Comparison of ENCODE assay signal across 8 mouse cellular contexts in genomic region chr14:32321732-32322685, GRCm38 (mm10). TPM values are rescaled to one million over a fixed set of nuclear protein-coding genes. Genes with fewer than 3 reads are reported as not detected.
DNase-seq lines count a peak whose midpoint lies in the region; ATAC-seq lines count a peak whose summit lies in the region.

Gene Ogdhl, plus strand, starts transcription at chr14:32322019.

- no peak within 1 kb of the TSS; the same call in 1 of the 2 replicates for H3K27ac ChIP-seq in hindbrain, embryonic 13.5 days

- H3K9me3 ChIP-seq in hindbrain, embryonic 13.5 days: no peaks in the 10 kb centered on the region

- H3K4me3 ChIP-seq in hindbrain, embryonic 13.5 days: peak within 1 kb of the TSS; percentile 68

- H3K4me2 ChIP-seq in hindbrain, embryonic 13.5 days: peak within 1 kb of the TSS; percentile 74

- no peaks in the 10 kb centered on the region for H3K27me3 ChIP-seq in hindbrain, embryonic 13.5 days

- peaks cover 19% of the 10 kb centered on the region for H3K4me1 ChIP-seq in hindbrain, embryonic 13.5 days (replicated peaks)

- DNase-seq in adipocyte (ENCODE audit: low spot score): peak; percentile 71
- DNase-seq in cerebellum, postnatal 36 days: peak; percentile 77 to 81
- DNase-seq in frontal cortex, postnatal 25 days (ENCODE audit: low spot score in 2 of 2): peak; percentile 66 to 68
- DNase-seq in layer of hippocampus, postnatal 25 days (ENCODE audit: extremely low spot score in 1 of 2, low spot score in 1 of 2): peak; percentile 67 to 71
- peak; percentile 79 for DNase-seq in lung, postnatal 10 days
- peak; percentile 87 for DNase-seq in retina, embryonic 14.5 days (ENCODE audit: low spot score)
- peak; percentile 71 for DNase-seq in urinary bladder, postnatal 14 days (ENCODE audit: low spot score)

- no peaks in the 10 kb centered on the region for H3K36me3 ChIP-seq in hindbrain, embryonic 13.5 days

- 4% methylated on average over 50 of the region's 50 CpGs for WGBS in hindbrain, embryonic 13.5 days

- ATAC-seq in hindbrain, embryonic 13.5 days (ENCODE audit: low FRiP score): peak; percentile 79

- H3K9ac ChIP-seq in hindbrain, embryonic 13.5 days: peak within 1 kb of the TSS; percentile 81

RNA-seq across cellular contexts. Expression of gene Ogdhl, which starts in this region (rescaled TPM):
- polyA plus RNA-seq in hindbrain, embryonic 13.5 days (2015; fragmentation: Nextera tagmentation; extraction: Ambion mirVana): 21.8 and 24.9 TPM in 2 replicates
- 10 to 100 TPM; 82.8 to 83.5 TPM for total RNA-seq in layer of hippocampus, postnatal 25 days (2021)
